Mouse (Mus musculus) limb, embryonic 14.5 days (tissue): ENCODE results near the gene Ovch2. TPM values are rescaled to one million over a fixed set of nuclear protein-coding genes. Genes with fewer than 3 reads are reported as not detected.
A peak's percentile ranks its signal among the peaks of the same experiment; 100 is the strongest.

Source experiments
- ATAC-seq: fragments of 200-750 bp; cut with Nextera tagmentation; 2 replicates; pipeline ENCODE4 v1.8.0; 2017; ENCODE audit warnings: low read depth, moderate number of reproducible peaks, moderate TSS enrichment; ENCODE audit not compliant: low FRiP score
- DNase-seq: peaks from one replicate; pipeline ENCODE4 v3.0.0-alpha.2; 2015; ENCODE audit warnings: low spot score
- H3K27ac ChIP-seq: fragments of 300-500 bp; sonication (generic); replicated peaks from 2 replicates; pipeline ENCODE4 v1.5.1; 2014; ENCODE audit warnings: low read depth, mild to moderate bottlenecking, low read length, moderate library complexity, mixed read lengths
- H3K27me3 ChIP-seq: fragments of 300-500 bp; sonication (generic); 2 replicates; pipeline ENCODE4 v1.6.1; 2014; ENCODE audit warnings: low read length, mixed read lengths; ENCODE audit not compliant: control insufficient read depth, insufficient read depth
- H3K36me3 ChIP-seq: fragments of 300-500 bp; sonication (generic); 2 replicates; pipeline ENCODE4 v1.6.1; 2014; ENCODE audit warnings: mild to moderate bottlenecking, low read length, moderate library complexity, mixed read lengths; ENCODE audit not compliant: control insufficient read depth, insufficient read depth
- H3K4me1 ChIP-seq: fragments of 300-500 bp; sonication (generic); 2 replicates; pipeline ENCODE4 v1.6.1; 2014; ENCODE audit warnings: antibody characterized with exemption, low read length, mixed read lengths; ENCODE audit not compliant: control insufficient read depth, insufficient read depth
- H3K4me2 ChIP-seq: fragments of 300-500 bp; sonication (generic); replicated peaks from 2 replicates; pipeline ENCODE4 v1.6.1; 2014; ENCODE audit warnings: low read depth, mild to moderate bottlenecking, low read length, moderate library complexity; ENCODE audit not compliant: severe bottlenecking
- H3K4me3 ChIP-seq: fragments of 300-500 bp; sonication (generic); replicated peaks from 2 replicates; pipeline ENCODE4 v1.5.1; 2014; ENCODE audit warnings: low read length
- H3K9ac ChIP-seq: fragments of 300-500 bp; sonication (generic); 2 replicates; pipeline ENCODE4 v1.6.1; 2014; ENCODE audit warnings: mild to moderate bottlenecking, low read depth, low read length, moderate library complexity; ENCODE audit not compliant: severe bottlenecking
- H3K9me3 ChIP-seq: fragments of 300-500 bp; sonication (generic); 2 replicates; pipeline ENCODE4 v1.6.1; 2016; ENCODE audit warnings: low read length; ENCODE audit not compliant: control insufficient read depth
- POLR2A ChIP-seq: fragments of 200-500 bp; IDR thresholded peaks from 2 replicates; pipeline ENCODE4 v1.8.0; 2012; ENCODE audit warnings: inconsistent platforms, mild to moderate bottlenecking, moderate library complexity, borderline replicate concordance; ENCODE audit not compliant: insufficient read depth, insufficient read length; ENCODE audit errors: extremely low read depth
- WGBS: fragments of 180-500 bp; shearing (Covaris S2); extraction: QIAGEN DNeasy Blood & Tissue Kit; methylation state at CpG from one replicate; pipeline ENCODE4 v1.1.7; 2014; 5-methylcytosine and 5-hydroxymethylcytosine counted together
- polyA plus RNA-seq, 2 experiments: library from polyadenylated mRNA; depleted of rRNA in 1 of 2; stranded (reverse) in 1 of 2; unstranded in 1 of 2; fragments of >200 nt; fragmentation: Nextera tagmentation in 1 of 2; extraction: Ambion mirVana in 1 of 2; gene quantifications; 2 replicates each; pipeline versions ENCODE4 v1.2.1 to v1.2.3; 2012 to 2014

The Ovch2 gene
- polyA plus RNA-seq, 2 experiments = not detected

- H3K27ac ChIP-seq = no peak within 1 kb of the TSS
- H3K4me1 ChIP-seq = no peaks in the 10 kb centered on the region
- H3K4me3 ChIP-seq = no peak within 1 kb of the TSS
- no peak for ATAC-seq
- H3K9me3 ChIP-seq = no peaks in the 10 kb centered on the region
- TF ChIP-seq POLR2A = no peak
- no peak within 1 kb of the TSS for H3K9ac ChIP-seq
- no peaks in the 10 kb centered on the region for H3K36me3 ChIP-seq
- H3K27me3 ChIP-seq = no peaks in the 10 kb centered on the region
- no peak for DNase-seq
- no peak within 1 kb of the TSS for H3K4me2 ChIP-seq
Measured at GRCm38 (mm10) chr7:107811963-107812362, 11.0 kb upstream of the Ovch2 start, which contains the start of gene Olfr467. TSS of gene Olfr467 (plus strand) at chr7:107812263.

DNA sequence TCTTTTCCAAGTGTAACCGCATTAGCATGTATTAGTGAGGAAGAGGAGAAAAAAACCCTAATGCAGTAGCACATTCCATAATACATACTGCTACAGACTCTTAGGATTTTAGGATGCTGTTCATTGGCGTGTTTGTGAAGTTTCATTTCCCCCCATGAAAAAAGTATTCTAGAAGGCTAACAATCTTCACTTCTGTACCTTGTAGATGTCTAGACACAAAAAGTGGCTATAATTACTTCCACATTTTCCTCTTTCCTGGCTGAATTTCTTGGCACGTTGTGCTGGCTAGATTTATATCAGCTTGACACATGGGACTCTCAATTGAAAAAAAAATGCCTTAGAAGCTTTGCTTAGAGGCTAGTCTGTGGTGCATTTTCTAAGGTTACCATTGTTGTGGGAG, 1.1 kb upstream of the Ovch2 start:
- H3K4me1 ChIP-seq = peaks cover 5% of the 10 kb centered on the region; the same call in 1 of the 2 replicates
- H3K36me3 ChIP-seq = no peaks in the 10 kb centered on the region
- ATAC-seq (peak; percentile 62), DNase-seq (peak; percentile 74)
- no peaks in the 10 kb centered on the region for H3K27me3 ChIP-seq
- no peak overlapping the region for H3K4me2 ChIP-seq
- WGBS = 33% methylated on average over 3 of the region's 3 CpGs
- no peak overlapping the region for H3K9ac ChIP-seq
- H3K4me3 ChIP-seq = no peak overlapping the region
- no peaks in the 10 kb centered on the region for H3K9me3 ChIP-seq
- H3K27ac ChIP-seq = no peak overlapping the region
- no peak for TF ChIP-seq POLR2A

- Histone ChIP-seq H3K27ac (no peak overlapping the region), H3K4me2 (no peak overlapping the region), H3K9ac (no peak overlapping the region), H3K36me3 (no peaks in the 10 kb centered on the region), H3K27me3 (no peaks in the 10 kb centered on the region), H3K4me3 (no peak overlapping the region), H3K4me1 (no peaks in the 10 kb centered on the region), H3K9me3 (no peaks in the 10 kb centered on the region)
- no peak for TF ChIP-seq POLR2A
- no peak for DNase-seq
- WGBS = 88% methylated on average over 2 of the region's 2 CpGs
- no peak for ATAC-seq
Measured at GRCm38 (mm10) chr7:107796500-107796899, 4.5 kb downstream of the Ovch2 start.

- ATAC-seq (no peak), DNase-seq (peak; percentile 58)
- Histone ChIP-seq H3K4me2 (no peak overlapping the region), H3K9ac (no peak overlapping the region), H3K9me3 (no peaks in the 10 kb centered on the region), H3K27ac (no peak overlapping the region), H3K4me1 (no peaks in the 10 kb centered on the region), H3K36me3 (no peaks in the 10 kb centered on the region), H3K27me3 (no peaks in the 10 kb centered on the region), H3K4me3 (no peak overlapping the region)
- no peak for TF ChIP-seq POLR2A
- WGBS = 51% methylated on average over 3 of the region's 3 CpGs
Measured at GRCm38 (mm10) chr7:107787977-107788620, 12.9 kb downstream of the Ovch2 start.

DNA sequence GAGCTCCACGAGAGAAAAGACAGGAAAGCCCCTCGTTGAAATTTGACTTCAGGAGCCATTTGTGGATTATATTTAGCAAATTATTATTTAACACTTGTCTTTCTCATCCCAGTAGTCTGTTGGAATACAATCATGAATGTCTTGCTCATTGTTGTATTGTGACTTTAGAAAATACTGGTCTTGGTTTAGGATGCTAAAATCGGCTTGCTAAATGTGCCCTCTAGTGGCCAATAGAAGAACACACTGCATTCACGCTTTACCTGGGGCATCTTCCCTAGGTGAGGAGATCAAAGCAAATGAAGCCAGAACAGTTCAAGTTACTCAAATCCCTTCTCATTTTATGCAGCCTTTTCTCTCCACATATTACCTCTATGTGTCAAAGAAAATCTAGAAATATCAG, 21.4 kb downstream of the Ovch2 start:
- H3K4me1 ChIP-seq = no peaks in the 10 kb centered on the region
- DNase-seq = no peak
- H3K9ac ChIP-seq = no peak overlapping the region
- no peaks in the 10 kb centered on the region for H3K36me3 ChIP-seq
- no peak overlapping the region for H3K27ac ChIP-seq
- no peaks in the 10 kb centered on the region for H3K9me3 ChIP-seq
- no peak overlapping the region for H3K4me2 ChIP-seq
- no peak overlapping the region for H3K4me3 ChIP-seq
- WGBS = 40% methylated on average over 4 of the region's 4 CpGs
- no peak for TF ChIP-seq POLR2A
- H3K27me3 ChIP-seq = no peaks in the 10 kb centered on the region
- no peak for ATAC-seq
